ENCODE assay signal across 31 mouse cellular contexts in the genomic region with DNA sequence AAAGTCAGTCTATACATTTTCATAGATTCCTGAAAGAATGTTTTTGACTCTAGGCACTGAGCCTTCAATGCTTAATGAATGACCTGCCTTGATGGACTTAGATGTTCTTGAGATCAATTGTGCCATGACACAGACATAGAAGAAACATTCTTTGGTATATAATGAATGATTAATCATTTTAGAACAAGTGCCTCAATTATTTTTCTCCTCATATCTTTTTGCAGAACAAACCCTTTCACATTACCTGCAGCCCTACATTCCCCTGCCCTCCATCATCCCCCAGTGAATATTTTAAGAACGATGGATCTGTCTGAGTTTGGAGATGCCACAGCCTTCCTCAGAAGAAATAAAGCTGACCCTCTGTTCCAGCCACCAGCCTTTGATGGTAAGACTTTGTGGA. TPM values are rescaled to one million over a fixed set of nuclear protein-coding genes. Genes with fewer than 3 reads are reported as not detected.
"Had no signal": no experiment of that assay in that cellular context is flagged by ENCODE, and none has a peak within 500 bp of the region (broad histone marks: within the 10 kb centered on the region; RNA-seq: fewer than 3 reads in every experiment).

Myh15 (plus strand) TSS at position 301 of the 400 bp plus-strand sequence.

- DNase-seq: cerebellum, adult 9-10 months; cerebellum, adult 9-11 months; cerebellum, postnatal 10 days; cerebellum, postnatal 14 days; cerebellum, postnatal 25 days; cerebellum, postnatal 36 days; embryo, embryonic 11 days; forebrain, postnatal 0 days; gastrocnemius, adult 2 months; gastrocnemius, postnatal 10 days; gastrocnemius, postnatal 14 days; gastrocnemius, postnatal 25 days; gastrocnemius, postnatal 36 days; heart, adult 11 months; heart, adult 18-20 months; heart, adult 2 months had no signal

- H3K4me1 ChIP-seq: embryonic facial prominence, embryonic 10.5 days; embryonic facial prominence, embryonic 12.5 days; embryonic facial prominence, embryonic 13.5 days; embryonic facial prominence, embryonic 15.5 days; forebrain, embryonic 12.5 days; forebrain, embryonic 13.5 days; forebrain, embryonic 15.5 days had no signal

- H3K27ac ChIP-seq: embryonic facial prominence, embryonic 10.5 days; embryonic facial prominence, embryonic 12.5 days; embryonic facial prominence, embryonic 13.5 days; embryonic facial prominence, embryonic 15.5 days; forebrain, embryonic 10.5 days; forebrain, embryonic 12.5 days; forebrain, embryonic 13.5 days; forebrain, embryonic 15.5 days; gastrocnemius, adult 2 months; heart, adult 2 months had no signal

- H3K4me3 ChIP-seq: embryonic facial prominence, embryonic 10.5 days; embryonic facial prominence, embryonic 12.5 days; embryonic facial prominence, embryonic 13.5 days; embryonic facial prominence, embryonic 15.5 days; erythroblast, embryonic 14.5 days; forebrain, embryonic 10.5 days; forebrain, embryonic 12.5 days; forebrain, embryonic 13.5 days; forebrain, embryonic 15.5 days; gastrocnemius, adult 2 months; heart, adult 2 months had no signal

RNA-seq across cellular contexts. Expression of gene Myh15, which starts in this region (rescaled TPM):
- total RNA-seq: common myeloid progenitor, adult 5-6 weeks; gastrocnemius, adult 2 months; gastrocnemius, postnatal 10 days; gastrocnemius, postnatal 14 days; gastrocnemius, postnatal 25 days; gastrocnemius, postnatal 36 days; gastrocnemius, postnatal 4 days; granulocyte monocyte progenitor cell, adult 5-6 weeks; heart, adult 18-20 months; heart, adult 2 months; heart, adult 8-10 months had no signal
- polyA plus RNA-seq: embryonic facial prominence, embryonic 11.5 days; embryonic facial prominence, embryonic 13.5 days; erythroblast, embryonic 14.5 days; forebrain, embryonic 10.5 days; gonadal fat pad, adult 2 months; heart, adult 2 months had no signal
